Mouse (Mus musculus) heart, adult 2 months (tissue): ENCODE data around the gene Zfp282. TPM values are rescaled to one million over a fixed set of nuclear protein-coding genes. Genes with fewer than 3 reads are reported as not detected.
A peak's percentile ranks its signal among the peaks of the same experiment; 100 is the strongest.

Experiments used
- DNase-seq, 2 experiments: peaks; one replicate each; pipeline ENCODE4 v3.0.0; 2021
- H3K27ac ChIP-seq: fragments of 200-600 bp; 2 replicates; pipeline ENCODE4 v1.8.1; 2022
- H3K27me3 ChIP-seq: fragments of 200-500 bp; 2 replicates; pipeline ENCODE4 v1.6.1; 2012; ENCODE audit warnings: mild to moderate bottlenecking, low read length, inconsistent platforms, mixed read lengths; ENCODE audit not compliant: control insufficient read depth, insufficient read depth
- H3K36me3 ChIP-seq: fragments of 200-500 bp; 2 replicates; pipeline ENCODE4 v1.6.1; 2012; ENCODE audit warnings: low read length, inconsistent platforms; ENCODE audit not compliant: control insufficient read depth, insufficient read depth
- H3K4me1 ChIP-seq: fragments of 200-500 bp; 2 replicates; pipeline ENCODE4 v1.6.1; 2011; ENCODE audit warnings: low read length; ENCODE audit not compliant: control insufficient read depth, insufficient read depth
- H3K4me3 ChIP-seq: fragments of 200-600 bp; 2 replicates; pipeline ENCODE4 v1.8.1; 2022
- H3K79me2 ChIP-seq: fragments of 200-500 bp; replicated peaks from 2 replicates; pipeline ENCODE4 v1.6.1; 2012; ENCODE audit warnings: mild to moderate bottlenecking, inconsistent platforms, low read length, moderate library complexity, mixed read lengths; ENCODE audit not compliant: control insufficient read depth, insufficient read depth
- H3K9ac ChIP-seq: fragments of 200-500 bp; 2 replicates; pipeline ENCODE4 v1.6.1; 2012; ENCODE audit warnings: low read depth, mild to moderate bottlenecking, control low read depth, inconsistent platforms, low read length, mixed read lengths
- CTCF ChIP-seq: fragments of 200-600 bp; IDR thresholded peaks from 2 replicates; pipeline ENCODE4 v1.8.1; 2022; ENCODE audit warnings: antibody characterized with exemption, mild to moderate bottlenecking, moderate library complexity
- EP300 ChIP-seq: fragments of 200-500 bp; IDR thresholded peaks from 2 replicates; pipeline ENCODE4 v1.6.1; 2011; ENCODE audit warnings: low read depth, low read length, control low read depth; ENCODE audit not compliant: insufficient read depth
- POLR2A ChIP-seq: fragments of 200-500 bp; IDR thresholded peaks from 2 replicates; pipeline ENCODE4 v1.6.1; 2011; ENCODE audit warnings: mild to moderate bottlenecking, low read depth, low read length, control low read depth; ENCODE audit not compliant: insufficient read depth
- WGBS: fragments of 180-500 bp; shearing (Covaris S2); methylation state at CpG from one replicate; pipeline ENCODE4 v1.1.7; 2018; 5-methylcytosine and 5-hydroxymethylcytosine counted together
- intact Hi-C: fragments of 180-260 bp; cut with DNase I; formaldehyde crosslinking; loops from one replicate; pipeline ENCODE4 v1.15.1; 2025
- polyA plus RNA-seq: library from polyadenylated mRNA; depleted of rRNA; stranded (reverse); fragments of >200 nt; gene quantifications from 2 replicates; pipeline ENCODE4 v1.2.3, GENCODE M21; 2012
- total RNA-seq, 2 experiments: library from RNA; stranded (reverse); gene quantifications; 2 replicates each; pipeline ENCODE4 v1.2.3; 2021

Zfp282 gene
- total and polyA plus RNA-seq, 3 experiments = 3.0 to 5.1 (median 4.3) TPM

DNA sequence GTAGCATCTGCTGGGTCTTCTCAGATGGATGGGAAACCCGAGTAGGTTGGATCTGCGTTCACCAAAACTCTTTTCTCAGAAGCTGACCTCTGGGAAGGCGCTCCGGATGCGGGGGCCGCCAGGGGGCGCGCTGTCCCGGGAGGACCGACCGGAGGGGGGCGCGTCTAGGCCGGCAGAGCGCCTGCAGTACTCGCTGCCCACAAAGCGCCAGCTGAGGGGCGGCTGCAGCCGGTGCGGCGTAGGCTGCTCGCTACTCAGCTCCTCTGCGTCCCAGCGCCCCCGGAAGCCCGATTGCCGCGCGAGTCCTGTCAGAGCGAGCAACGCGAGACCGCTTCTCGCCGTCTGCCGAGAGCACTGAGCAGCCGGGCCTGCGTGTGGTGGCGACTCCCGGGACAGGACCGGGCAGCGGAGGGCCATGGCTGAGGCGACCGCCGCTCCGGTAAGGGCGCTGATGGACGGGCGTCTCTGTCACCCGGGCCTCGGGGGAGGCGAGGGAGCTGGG, 41.5 kb upstream of the Zfp282 start, which contains the start of gene Zfp398:
Gene Zfp398, plus strand, starts transcription at position 180 of the 502 bp plus-strand sequence.
- WGBS = under 1% methylated on average over 52 of the region's 52 CpGs
- Histone ChIP-seq H3K27me3 (no peaks in the 10 kb centered on the region), H3K79me2 (peaks cover 1% of the 10 kb centered on the region; the same call in 1 of the 2 replicates), H3K9ac (peak within 1 kb of the TSS; percentile 91), H3K36me3 (peaks cover 7% of the 10 kb centered on the region), H3K4me3 (peak within 1 kb of the TSS; percentile 77), H3K4me1 (peaks cover 4% of the 10 kb centered on the region), H3K27ac (peak within 1 kb of the TSS; percentile 79)
- TF ChIP-seq EP300 = no peak
- TF ChIP-seq POLR2A = peak; percentile 68
- no peak; the same call in 1 of the 2 replicates for TF ChIP-seq CTCF
- peak; percentile 96 to 98 for DNase-seq
- intact Hi-C loops = loop anchor here (1.0 to 10.0 kb wide), 4 partner anchors 42 to 249 kb away; partner anchors contain the start of genes Zfp212, Zfp282, Zfp746 and Zfp777

DNA sequence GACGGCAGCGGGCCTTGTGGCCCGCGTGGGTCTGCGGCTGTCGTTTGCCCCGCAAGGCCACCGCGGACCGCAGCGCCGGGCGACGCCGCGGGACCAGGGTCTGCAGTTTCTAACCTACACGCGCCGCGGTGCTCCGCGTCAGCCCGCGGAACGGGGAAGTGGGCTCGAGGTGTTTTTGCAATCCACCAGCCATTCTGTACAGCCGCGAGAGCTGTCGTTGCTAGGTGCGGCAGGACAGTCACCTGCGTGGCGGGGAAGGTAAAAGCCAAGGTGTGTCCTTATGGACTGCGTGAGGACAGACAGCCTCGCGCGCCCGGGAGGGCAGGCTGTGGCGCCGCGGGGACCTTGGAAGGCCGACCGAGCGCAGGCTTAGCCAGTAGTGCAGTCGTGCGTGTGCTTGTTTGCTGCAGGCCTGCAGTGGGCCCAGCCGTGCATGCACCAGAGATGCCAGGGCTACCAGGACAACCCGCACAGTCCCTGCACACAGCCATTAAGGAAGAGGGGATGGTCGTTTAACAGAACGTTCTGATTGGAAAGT, 41.0 kb upstream of the Zfp282 start:
- under 1% methylated on average over 49 of the region's 49 CpGs for WGBS
- no peaks in the 10 kb centered on the region for H3K27me3 ChIP-seq
- H3K27ac ChIP-seq = peak overlapping the region; percentile 79
- H3K79me2 ChIP-seq = peaks cover 1% of the 10 kb centered on the region; the same call in 1 of the 2 replicates
- peaks cover 3% of the 10 kb centered on the region for H3K4me1 ChIP-seq
- H3K9ac ChIP-seq = peak overlapping the region; percentile 91
- intact Hi-C loops = loop anchor here (1.0 to 10.0 kb wide), 4 partner anchors 41 to 249 kb away; partner anchors contain the start of genes Zfp212, Zfp282, Zfp746 and Zfp777
- TF ChIP-seq POLR2A (no peak), EP300 (no peak), CTCF (no peak)
- peaks cover 7% of the 10 kb centered on the region for H3K36me3 ChIP-seq
- DNase-seq = peak in 1 of 2 experiments; percentile 60
- H3K4me3 ChIP-seq = peak overlapping the region; percentile 77

DNA sequence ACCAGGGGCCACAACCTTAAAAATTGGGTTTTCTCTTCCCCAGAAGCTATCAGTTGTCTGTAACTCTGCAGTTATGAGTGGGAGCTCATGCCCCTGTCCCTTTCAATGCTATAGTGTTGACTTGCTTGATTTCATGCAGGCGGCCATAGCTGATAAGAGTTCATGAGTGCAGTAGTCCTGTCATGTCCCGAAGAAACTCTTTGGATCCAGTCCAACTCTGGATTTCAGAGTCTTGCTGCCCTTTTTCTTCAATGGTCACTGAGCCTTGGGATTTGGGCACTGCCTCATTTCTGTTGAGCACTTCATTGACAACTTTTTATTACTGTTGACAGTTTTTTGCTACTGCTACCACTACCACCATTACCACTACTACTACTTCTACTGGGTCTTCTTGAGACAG, 39.4 kb upstream of the Zfp282 start:
- peaks cover 7% of the 10 kb centered on the region for H3K36me3 ChIP-seq
- WGBS = 28% methylated on average over 2 of the region's 2 CpGs
- no peak overlapping the region for H3K4me3 ChIP-seq
- H3K79me2 ChIP-seq = peaks cover 4% of the 10 kb centered on the region
- H3K27me3 ChIP-seq = no peaks in the 10 kb centered on the region
- H3K4me1 ChIP-seq = peaks cover 3% of the 10 kb centered on the region
- TF ChIP-seq POLR2A = no peak
- no peak for TF ChIP-seq CTCF
- no peak for TF ChIP-seq EP300
- intact Hi-C loops = loop anchor here (5.0 to 10.0 kb wide), 3 partner anchors 85 to 247 kb away; partner anchors contain the start of genes Zfp212, Zfp746 and Zfp777
- DNase-seq = no peak
- no peak overlapping the region for H3K27ac ChIP-seq
- H3K9ac ChIP-seq = no peak overlapping the region

DNA sequence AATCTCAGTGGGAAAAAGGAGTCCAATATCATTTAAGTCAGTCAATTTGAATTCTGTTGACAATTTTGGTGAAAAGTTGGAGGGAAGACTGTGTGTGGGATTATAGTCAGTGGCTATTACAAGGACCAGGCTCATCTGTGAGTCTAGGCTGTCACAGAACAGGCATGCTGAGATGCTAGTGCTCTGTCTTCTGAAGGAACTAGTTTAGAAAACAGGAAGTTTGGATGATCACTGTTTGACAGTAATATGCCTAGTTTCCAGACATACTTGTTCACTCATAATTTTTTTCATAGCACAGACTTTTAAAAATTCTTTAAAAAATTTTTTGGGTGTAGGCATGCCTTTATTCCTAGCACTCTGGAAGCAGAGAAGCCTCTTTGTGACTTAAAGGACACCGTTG, 35.9 kb upstream of the Zfp282 start:
- 96% methylated on average over 1 of the region's 1 CpGs for WGBS

DNA sequence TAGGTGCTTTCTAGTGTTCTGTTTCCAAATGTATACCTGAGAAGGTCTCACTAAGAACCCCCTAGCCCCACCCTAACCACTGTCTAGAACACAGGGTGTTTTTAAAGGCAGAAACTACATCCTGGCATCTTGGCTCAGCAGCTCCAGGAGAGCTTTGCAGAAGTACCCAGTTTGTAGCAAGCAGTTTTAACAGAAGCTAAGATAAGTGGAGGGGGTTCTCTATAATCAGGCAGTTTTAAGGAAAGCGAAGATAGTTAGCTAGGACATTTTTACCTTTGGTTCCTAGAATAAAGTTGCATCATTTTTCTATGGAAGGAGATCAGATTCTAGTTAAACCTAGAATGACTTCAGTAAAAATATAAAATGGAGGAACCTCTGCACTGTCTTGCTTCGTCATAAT, 35.2 kb upstream of the Zfp282 start:
- Histone ChIP-seq H3K36me3 (peaks cover 7% of the 10 kb centered on the region), H3K9ac (no peak overlapping the region), H3K79me2 (peaks cover 4% of the 10 kb centered on the region), H3K4me3 (no peak overlapping the region), H3K27ac (no peak overlapping the region), H3K4me1 (peaks cover 2% of the 10 kb centered on the region; the same call in 1 of the 2 replicates), H3K27me3 (no peaks in the 10 kb centered on the region)
- over 99% methylated on average over 2 of the region's 2 CpGs for WGBS
- no peak for TF ChIP-seq EP300
- no peak for TF ChIP-seq POLR2A
- no peak for TF ChIP-seq CTCF
- intact Hi-C loops = no loop called here
- DNase-seq = no peak

More for the DNA sequence above, 35.9 kb upstream of the Zfp282 start:
- no peak overlapping the region for H3K4me3 ChIP-seq
- no peaks in the 10 kb centered on the region for H3K27me3 ChIP-seq
- H3K4me1 ChIP-seq = peaks cover 2% of the 10 kb centered on the region; the same call in 1 of the 2 replicates
- no peak overlapping the region for H3K27ac ChIP-seq
- H3K9ac ChIP-seq = no peak overlapping the region
- peaks cover 7% of the 10 kb centered on the region for H3K36me3 ChIP-seq
- H3K79me2 ChIP-seq = peaks cover 4% of the 10 kb centered on the region
- DNase-seq = no peak
- intact Hi-C loops = no loop called here
- TF ChIP-seq CTCF (no peak), EP300 (no peak), POLR2A (no peak)

DNA sequence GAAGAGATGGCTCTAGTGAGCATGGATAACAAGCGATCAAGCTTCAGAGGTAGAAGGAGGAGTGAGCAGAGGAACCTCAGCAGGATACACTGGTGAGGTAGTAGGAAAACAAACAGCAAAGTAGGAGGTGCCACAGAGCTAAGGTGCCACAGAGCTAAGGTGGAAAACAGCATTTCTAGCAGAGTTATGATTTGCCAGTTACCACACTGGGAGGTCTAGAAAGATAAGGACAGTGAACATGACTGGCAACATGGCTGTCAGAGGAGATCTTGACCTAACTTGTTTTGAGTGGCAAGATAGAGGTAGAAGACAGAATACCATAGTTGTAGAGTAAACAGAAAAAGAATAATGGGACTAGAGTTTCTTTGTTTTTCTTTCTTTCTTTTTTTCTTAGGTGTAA, 34.7 kb upstream of the Zfp282 start:
- Histone ChIP-seq H3K27ac (no peak overlapping the region), H3K27me3 (no peaks in the 10 kb centered on the region), H3K36me3 (peaks cover 4% of the 10 kb centered on the region), H3K79me2 (peaks cover 4% of the 10 kb centered on the region), H3K4me3 (no peak overlapping the region), H3K4me1 (no peaks in the 10 kb centered on the region), H3K9ac (no peak overlapping the region)
- intact Hi-C loops = no loop called here
- no peak for DNase-seq
- WGBS = 92% methylated on average over 1 of the region's 1 CpGs
- no peak for TF ChIP-seq CTCF
- TF ChIP-seq POLR2A = no peak
- no peak for TF ChIP-seq EP300
